Comparison of ENCODE assay signal across 13 mouse cellular contexts in genomic region chr16:62855385-62855784, GRCm38 (mm10). TPM values are rescaled to one million over a fixed set of nuclear protein-coding genes. Genes with fewer than 3 reads are reported as not detected.
DNase-seq lines count a peak whose midpoint lies in the region; ATAC-seq and TF ChIP-seq lines count a peak whose summit lies in the region.
"Had no signal": no experiment of that assay in that cellular context is flagged by ENCODE, and none has a peak within 500 bp of the region (broad histone marks: within the 10 kb centered on the region; RNA-seq: fewer than 3 reads in every experiment).

No protein-coding gene starts in this region.

- ATAC-seq in heart, embryonic 13.5 days (ENCODE audit: extremely low read depth, insufficient number of reproducible peaks, low FRiP score, low TSS enrichment): no peak
- no peak for ATAC-seq in megakaryocyte, adult 5-6 weeks (ENCODE audit: poor library complexity, severe bottlenecking)
- ATAC-seq in liver, embryonic 12.5 days: no peak
- ATAC-seq in stomach, postnatal 0 days (ENCODE audit: low FRiP score, low TSS enrichment): no peak

- intact Hi-C loops in heart, adult 2 months (cut with DNase I): loop anchor here (2.0 kb wide), 1 partner anchor 69 kb away; the partner anchor contains the start of gene Nsun3

- no peak overlapping the region for H3K27ac ChIP-seq in heart, embryonic 13.5 days (replicated peaks)
- no peak overlapping the region; the same call in 1 of the 2 replicates for H3K27ac ChIP-seq in heart, adult 2 months
- H3K27ac ChIP-seq in liver, embryonic 12.5 days: no peak overlapping the region
- no peak overlapping the region for H3K27ac ChIP-seq in stomach, postnatal 0 days (replicated peaks)
- H3K27ac ChIP-seq: forebrain, embryonic 15.5 days; limb, embryonic 12.5 days had no signal

- no peak overlapping the region for H3K4me3 ChIP-seq in heart, embryonic 13.5 days
- H3K4me3 ChIP-seq in heart, adult 2 months: no peak overlapping the region
- peak overlapping the region; percentile 90 for H3K4me3 ChIP-seq in megakaryocyte, embryonic 14.5 days (replicated peaks)
- H3K4me3 ChIP-seq in liver, embryonic 12.5 days: peak overlapping the region; percentile 16; the same call in 1 of the 2 replicates
- peak overlapping the region; percentile 64; the same call in 1 of the 2 replicates for H3K4me3 ChIP-seq in stomach, postnatal 0 days (ENCODE audit: low read depth, low read length)

- peaks cover 3% of the 10 kb centered on the region; the same call in 1 of the 2 replicates for H3K79me2 ChIP-seq in heart, adult 2 months (replicated peaks; ENCODE audit: control insufficient read depth, insufficient read depth, low read length)

- H3K4me1 ChIP-seq in heart, embryonic 13.5 days: peaks cover 11% of the 10 kb centered on the region; the same call in 1 of the 2 replicates
- peaks cover 3% of the 10 kb centered on the region for H3K4me1 ChIP-seq in heart, adult 2 months (ENCODE audit: control insufficient read depth, insufficient read depth, low read length)
- peaks cover 53% of the 10 kb centered on the region for H3K4me1 ChIP-seq in megakaryocyte, embryonic 14.5 days
- H3K4me1 ChIP-seq in liver, embryonic 12.5 days: peaks cover 33% of the 10 kb centered on the region
- H3K4me1 ChIP-seq in stomach, postnatal 0 days (replicated peaks; ENCODE audit: control insufficient read depth, insufficient read depth): no peaks in the 10 kb centered on the region
- H3K4me1 ChIP-seq: limb, embryonic 12.5 days had no signal

- no peaks in the 10 kb centered on the region for H3K27me3 ChIP-seq in heart, embryonic 13.5 days (replicated peaks)
- H3K27me3 ChIP-seq in heart, adult 2 months (ENCODE audit: control insufficient read depth, insufficient read depth, low read length): no peaks in the 10 kb centered on the region
- H3K27me3 ChIP-seq in megakaryocyte, embryonic 14.5 days (replicated peaks): no peaks in the 10 kb centered on the region
- H3K27me3 ChIP-seq in liver, embryonic 12.5 days (replicated peaks): no peaks in the 10 kb centered on the region
- H3K27me3 ChIP-seq in stomach, postnatal 0 days (ENCODE audit: control insufficient read depth, insufficient read depth, low read length): no peaks in the 10 kb centered on the region
- H3K27me3 ChIP-seq: forebrain, embryonic 15.5 days; limb, embryonic 12.5 days had no signal

- 66% methylated on average over 6 of the region's 6 CpGs for WGBS in heart, embryonic 13.5 days
- WGBS in heart, adult 2 months: 43% methylated on average over 6 of the region's 6 CpGs
- 41% methylated on average over 6 of the region's 6 CpGs for WGBS in liver, embryonic 12.5 days (ENCODE audit: insufficient replicate concordance)
- WGBS in stomach, postnatal 0 days: 49% methylated on average over 6 of the region's 6 CpGs

- peak overlapping the region; percentile 90 for H3K4me2 ChIP-seq in heart, embryonic 13.5 days
- H3K4me2 ChIP-seq in liver, embryonic 12.5 days: peak overlapping the region; percentile 95
- H3K4me2 ChIP-seq in stomach, postnatal 0 days (replicated peaks; ENCODE audit: low read depth): peak overlapping the region; percentile 83; the same call in 1 of the 2 replicates

- no peaks in the 10 kb centered on the region for H3K9me3 ChIP-seq in heart, embryonic 13.5 days
- H3K9me3 ChIP-seq in megakaryocyte, embryonic 14.5 days: no peaks in the 10 kb centered on the region
- H3K9me3 ChIP-seq in liver, embryonic 12.5 days (replicated peaks): no peaks in the 10 kb centered on the region
- no peaks in the 10 kb centered on the region for H3K9me3 ChIP-seq in stomach, postnatal 0 days (ENCODE audit: control insufficient read depth, low read length)
- H3K9me3 ChIP-seq: forebrain, embryonic 15.5 days; limb, embryonic 12.5 days had no signal

- H3K36me3 ChIP-seq in heart, embryonic 13.5 days: no peaks in the 10 kb centered on the region
- peaks cover 7% of the 10 kb centered on the region for H3K36me3 ChIP-seq in heart, adult 2 months (ENCODE audit: control insufficient read depth, insufficient read depth, low read length)
- H3K36me3 ChIP-seq in megakaryocyte, embryonic 14.5 days (replicated peaks; ENCODE audit: low read length): peaks cover 8% of the 10 kb centered on the region
- H3K36me3 ChIP-seq in liver, embryonic 12.5 days: no peaks in the 10 kb centered on the region
- H3K36me3 ChIP-seq in stomach, postnatal 0 days (ENCODE audit: control insufficient read depth, insufficient read depth, low read length): no peaks in the 10 kb centered on the region
- H3K36me3 ChIP-seq: forebrain, embryonic 15.5 days; limb, embryonic 12.5 days had no signal

- TF ChIP-seq POLR2A in heart, adult 2 months (IDR thresholded peaks at IDR 0.05; ENCODE audit: insufficient read depth, low read depth, low read length): no peak

- no peak for TF ChIP-seq EP300 in heart, adult 2 months (IDR thresholded peaks at IDR 0.05; ENCODE audit: insufficient read depth, low read depth, low read length)
- TF ChIP-seq EP300 in stomach, postnatal 0 days (optimal IDR thresholded peaks at IDR 0.05): no peak

- DNase-seq in heart, adult 2 months: no peak
- DNase-seq in stomach, postnatal 0 days (ENCODE audit: low spot score): no peak
- no peak for DNase-seq in gastrocnemius, adult 8-10 months (ENCODE audit: low spot score in 2 of 2)
- DNase-seq: cerebellum, adult 9-11 months; right cerebral cortex, postnatal 14 days; thymus, adult 2 months had no signal

- TF ChIP-seq CTCF in heart, adult 2 months (IDR thresholded peaks at IDR 0.05): no peak
- no peak for TF ChIP-seq CTCF in stomach, postnatal 0 days (IDR thresholded peaks at IDR 0.05; ENCODE audit: low read depth)

- H3K9ac ChIP-seq in heart, embryonic 13.5 days: no peak overlapping the region
- H3K9ac ChIP-seq in heart, adult 2 months (ENCODE audit: low read depth, low read length): no peak overlapping the region
- no peak overlapping the region for H3K9ac ChIP-seq in liver, embryonic 12.5 days
- no peak overlapping the region for H3K9ac ChIP-seq in stomach, postnatal 0 days (ENCODE audit: low read length)
- H3K9ac ChIP-seq: forebrain, embryonic 15.5 days had no signal

RNA-seq across cellular contexts. Expression of gene Pros1, which starts 1.3 kb away (rescaled TPM):
- 15.0 and 16.0 TPM in 2 replicates for polyA plus RNA-seq in heart, embryonic 13.5 days (2015; fragmentation: Nextera tagmentation; extraction: Ambion mirVana)
- 10 to 100 TPM; 15.5 to 17.0 TPM for total RNA-seq in heart, adult 2 months (2021)
- 5.9 and 10.2 TPM in 2 replicates for polyA plus RNA-seq in heart, adult 2 months (2012; rRNA removed)
- 6.5 and 8.4 TPM in 2 replicates for polyA plus RNA-seq in megakaryocyte, embryonic 14.5 days (2012; ENCODE audit: insufficient read depth, low replicate concordance)
- 22.6 and 24.1 TPM in 2 replicates for total RNA-seq in megakaryocyte, adult 5-6 weeks (2015)
- total RNA-seq in megakaryocyte, adult 5-6 weeks (2017): 31.0 and 36.0 TPM in 2 replicates
- 17.8 and 19.5 TPM in 2 replicates for polyA plus RNA-seq in liver, embryonic 12.5 days (2016; fragmentation: Nextera tagmentation; extraction: Ambion mirVana)
- 24.9 and 26.6 TPM in 2 replicates for polyA plus RNA-seq in stomach, postnatal 0 days (2015; fragmentation: Nextera tagmentation; extraction: Ambion mirVana)
- 1 to 10 TPM; 3.6 to 6.2 (median 4.4) TPM for total RNA-seq in gastrocnemius, adult 8-10 months (2022)

RNA-seq across cellular contexts. Expression of gene Arl13b, which starts 8.5 kb away (rescaled TPM):
- 10.4 and 10.6 TPM in 2 replicates for polyA plus RNA-seq in heart, embryonic 13.5 days (2015; fragmentation: Nextera tagmentation; extraction: Ambion mirVana)
- total RNA-seq in heart, adult 2 months (2021): 1 to 10 TPM; 7.5 to 8.1 TPM
- 1.4 and 5.5 TPM in 2 replicates for polyA plus RNA-seq in heart, adult 2 months (2012; rRNA removed)
- polyA plus RNA-seq in megakaryocyte, embryonic 14.5 days (2012; ENCODE audit: insufficient read depth, low replicate concordance): 1.00 TPM in 1 of 2 replicates, not detected in the other
- 9.1 and 10.1 TPM in 2 replicates for total RNA-seq in megakaryocyte, adult 5-6 weeks (2015)
- 8.5 and 9.6 TPM in 2 replicates for total RNA-seq in megakaryocyte, adult 5-6 weeks (2017)
- 5.8 TPM in 2 replicates for polyA plus RNA-seq in liver, embryonic 12.5 days (2016; fragmentation: Nextera tagmentation; extraction: Ambion mirVana)
- polyA plus RNA-seq in stomach, postnatal 0 days (2015; fragmentation: Nextera tagmentation; extraction: Ambion mirVana): 10.1 and 12.1 TPM in 2 replicates
- total RNA-seq in gastrocnemius, adult 8-10 months (2022): 1 to 10 TPM; 2.3 to 6.2 (median 3.2) TPM

RNA-seq across cellular contexts. Expression of gene Stx19, which starts 40.9 kb away (rescaled TPM):
- 0.13 and 0.22 TPM in 2 replicates for polyA plus RNA-seq in heart, embryonic 13.5 days (2015; fragmentation: Nextera tagmentation; extraction: Ambion mirVana)
- total RNA-seq in heart, adult 2 months (2021): not detected
- 0.06 TPM in 1 of 2 replicates, not detected in the other for polyA plus RNA-seq in heart, adult 2 months (2012; rRNA removed)
- polyA plus RNA-seq in megakaryocyte, embryonic 14.5 days (2012; ENCODE audit: insufficient read depth, low replicate concordance): not detected in 2 replicates
- total RNA-seq in megakaryocyte, adult 5-6 weeks (2015): not detected in 2 replicates
- not detected in 2 replicates for total RNA-seq in megakaryocyte, adult 5-6 weeks (2017)
- 0.11 and 0.23 TPM in 2 replicates for polyA plus RNA-seq in liver, embryonic 12.5 days (2016; fragmentation: Nextera tagmentation; extraction: Ambion mirVana)
- polyA plus RNA-seq in stomach, postnatal 0 days (2015; fragmentation: Nextera tagmentation; extraction: Ambion mirVana): 12.9 and 14.1 TPM in 2 replicates
- not detected for total RNA-seq in gastrocnemius, adult 8-10 months (2022)
- total RNA-seq: heart, postnatal 25 days had no signal
- polyA plus RNA-seq: thymus, adult 2 months had no signal

Comparison
In these comparisons a context has a peak if more than half of its experiments do, and no peak if none do; other contexts are left out.
1. H3K4me3 ChIP-seq: peak in megakaryocyte, embryonic 14.5 days (single experiment), liver, embryonic 12.5 days (single experiment) and stomach, postnatal 0 days (single experiment); none in heart, embryonic 13.5 days (single experiment) and heart, adult 2 months (single experiment).
2. RNA of gene Stx19, which starts 40.9 kb away (polyA plus RNA-seq): 12.9 to 14.1 TPM in stomach, postnatal 0 days; 0.11 to 0.23 TPM in liver, embryonic 12.5 days, 0.13 to 0.22 TPM in heart, embryonic 13.5 days, 0.06 TPM in heart, adult 2 months and not detected in megakaryocyte, embryonic 14.5 days; every median in the first group is over 10 times any median in the second.
3. Peak in every context shown above with its lines, with median percentiles within 50 percentile points of each other: H3K4me2 ChIP-seq.